Mouse (Mus musculus) limb, embryonic 11.5 days (tissue): Measurements from ENCODE around the gene Pth1r. TPM values are rescaled to one million over a fixed set of nuclear protein-coding genes. Genes with fewer than 3 reads are reported as not detected.
A peak's percentile ranks its signal among the peaks of the same experiment; 100 is the strongest.

Experiments
- ATAC-seq: fragments of 200-750 bp; cut with Nextera tagmentation; 2 replicates; pipeline ENCODE4 v1.8.0; 2017; ENCODE audit warnings: low read depth; ENCODE audit not compliant: insufficient number of reproducible peaks, low FRiP score, low TSS enrichment
- DNase-seq: peaks from one replicate; pipeline ENCODE4 v3.0.0-alpha.2; 2015; ENCODE audit warnings: low spot score
- H3K27ac ChIP-seq: fragments of 300-500 bp; sonication (generic); replicated peaks from 2 replicates; pipeline ENCODE4 v1.5.1; 2014; ENCODE audit warnings: low read depth, mild to moderate bottlenecking, low read length
- H3K27me3 ChIP-seq: fragments of 300-500 bp; sonication (generic); 2 replicates; pipeline ENCODE4 v1.6.1; 2014; ENCODE audit warnings: mild to moderate bottlenecking, low read length, mixed read lengths; ENCODE audit not compliant: control insufficient read depth, insufficient read depth
- H3K36me3 ChIP-seq: fragments of 300-500 bp; sonication (generic); 2 replicates; pipeline ENCODE4 v1.6.1; 2014; ENCODE audit warnings: mild to moderate bottlenecking, low read length, moderate library complexity, mixed read lengths; ENCODE audit not compliant: control insufficient read depth, insufficient read depth
- H3K4me1 ChIP-seq: fragments of 300-500 bp; sonication (generic); 2 replicates; pipeline ENCODE4 v1.6.1; 2014; ENCODE audit warnings: low read length, mixed read lengths; ENCODE audit not compliant: control insufficient read depth, insufficient read depth
- H3K4me2 ChIP-seq: fragments of 300-500 bp; sonication (generic); 2 replicates; pipeline ENCODE4 v1.6.1; 2014; ENCODE audit warnings: low read depth, mild to moderate bottlenecking, moderate library complexity; ENCODE audit not compliant: severe bottlenecking
- H3K4me3 ChIP-seq: fragments of 300-500 bp; sonication (generic); 2 replicates; pipeline ENCODE4 v1.5.1; 2014; ENCODE audit warnings: low read depth, low read length
- H3K9ac ChIP-seq: fragments of 300-500 bp; sonication (generic); 2 replicates; pipeline ENCODE4 v1.6.1; 2014; ENCODE audit warnings: mild to moderate bottlenecking, low read length
- H3K9me3 ChIP-seq: fragments of 300-500 bp; sonication (generic); 2 replicates; pipeline ENCODE4 v1.6.1; 2016; ENCODE audit warnings: low read length; ENCODE audit not compliant: control insufficient read depth
- WGBS: fragments of 180-500 bp; shearing (Covaris S2); extraction: QIAGEN DNeasy Blood & Tissue Kit; methylation state at CpG from one replicate; pipeline ENCODE4 v1.1.7; 2014; 5-methylcytosine and 5-hydroxymethylcytosine counted together
- polyA plus RNA-seq: library from polyadenylated mRNA; unstranded; fragments of >200 nt; fragmentation: Nextera tagmentation; extraction: Ambion mirVana; gene quantifications from 2 replicates; pipeline ENCODE4 v1.2.1, GENCODE M21; 2014

Pth1r gene
- polyA plus RNA-seq, 1 experiment from 2014 or later: 30.1 TPM

GRCm38 (mm10) chr9:110758605-110759004, 11.7 kb upstream of the Pth1r start:
- peaks cover 5% of the 10 kb centered on the region; the same call in 1 of the 2 replicates for H3K4me1 ChIP-seq
- H3K4me2 ChIP-seq: no peak overlapping the region
- H3K27me3 ChIP-seq: no peaks in the 10 kb centered on the region
- DNase-seq: no peak
- no peak overlapping the region for H3K27ac ChIP-seq
- H3K9ac ChIP-seq: no peak overlapping the region
- ATAC-seq: no peak
- H3K36me3 ChIP-seq: no peaks in the 10 kb centered on the region
- WGBS: 74% methylated on average over 8 of the region's 8 CpGs
- no peak overlapping the region for H3K4me3 ChIP-seq
- H3K9me3 ChIP-seq: no peaks in the 10 kb centered on the region

GRCm38 (mm10) chr9:110757816-110758215, 10.9 kb upstream of the Pth1r start:
- Histone ChIP-seq H3K9ac (no peak overlapping the region), H3K27ac (no peak overlapping the region), H3K4me1 (no peaks in the 10 kb centered on the region; the same call in 1 of the 2 replicates), H3K9me3 (no peaks in the 10 kb centered on the region), H3K36me3 (no peaks in the 10 kb centered on the region), H3K27me3 (no peaks in the 10 kb centered on the region), H3K4me2 (no peak overlapping the region), H3K4me3 (no peak overlapping the region)
- WGBS: 72% methylated on average over 5 of the region's 5 CpGs
- DNase-seq (no peak), ATAC-seq (no peak)

DNA sequence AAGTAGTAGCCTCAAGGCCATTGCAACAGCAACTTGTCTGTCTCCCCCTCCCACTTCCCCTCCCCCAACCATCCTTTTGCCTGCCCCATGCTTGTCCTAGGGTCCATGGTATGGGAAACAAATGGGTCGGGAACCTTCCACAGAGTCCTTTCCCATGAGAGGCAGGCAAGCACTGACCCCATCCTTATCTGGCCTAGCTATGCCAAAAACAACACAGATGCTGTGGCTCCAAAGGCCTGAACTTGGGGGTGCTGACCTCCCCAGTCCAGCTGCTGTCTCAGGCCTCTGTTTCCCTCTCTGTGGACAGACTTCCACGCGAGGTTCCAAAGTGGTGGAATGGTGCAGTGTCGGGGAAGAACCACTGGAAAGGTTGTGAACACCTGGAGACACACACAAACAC, 6.8 kb upstream of the Pth1r start:
- no peaks in the 10 kb centered on the region for H3K9me3 ChIP-seq
- H3K4me2 ChIP-seq: no peak overlapping the region
- no peak overlapping the region for H3K4me3 ChIP-seq
- DNase-seq: no peak
- no peak overlapping the region for H3K27ac ChIP-seq
- ATAC-seq: no peak
- H3K9ac ChIP-seq: no peak overlapping the region
- 87% methylated on average over 4 of the region's 4 CpGs for WGBS
- H3K4me1 ChIP-seq: peaks cover 23% of the 10 kb centered on the region
- no peaks in the 10 kb centered on the region for H3K36me3 ChIP-seq
- H3K27me3 ChIP-seq: no peaks in the 10 kb centered on the region

DNA sequence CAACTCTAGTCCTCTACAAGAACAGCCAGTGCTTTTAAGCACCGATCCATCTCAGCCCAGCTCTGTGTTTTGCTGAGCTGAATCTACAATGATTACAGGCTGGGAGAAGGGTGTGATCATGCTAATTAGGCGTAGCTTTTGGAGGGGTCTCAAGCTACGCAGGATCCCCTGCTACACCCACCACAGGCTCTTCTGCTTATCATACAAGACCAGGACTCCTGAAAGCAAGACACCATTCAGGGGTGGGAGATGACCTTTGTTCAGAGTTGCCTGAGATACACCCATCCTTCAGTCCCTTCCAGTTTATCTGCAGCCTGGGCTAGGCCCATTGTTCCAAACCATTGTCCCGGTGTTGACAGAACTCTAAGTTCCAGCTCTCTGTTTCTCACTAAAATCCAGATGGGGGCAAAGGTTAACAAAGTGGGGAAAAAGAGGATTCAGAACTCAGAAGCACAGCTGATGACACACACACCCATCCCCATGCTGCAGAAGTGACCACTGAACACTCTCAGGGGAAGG, 6.0 kb upstream of the Pth1r start:
- Histone ChIP-seq H3K9me3 (no peaks in the 10 kb centered on the region), H3K4me3 (no peak overlapping the region), H3K4me2 (no peak overlapping the region), H3K27ac (no peak overlapping the region), H3K4me1 (peaks cover 23% of the 10 kb centered on the region), H3K9ac (no peak overlapping the region), H3K36me3 (no peaks in the 10 kb centered on the region), H3K27me3 (0 out of 2 replicates have a peak, but pooled peaks cover 2% of the 10 kb centered on the region)
- 81% methylated on average over 4 of the region's 4 CpGs for WGBS
- DNase-seq: no peak
- ATAC-seq: no peak

GRCm38 (mm10) chr9:110751412-110751811, 4.5 kb upstream of the Pth1r start:
- DNase-seq (no peak), ATAC-seq (no peak)
- Histone ChIP-seq H3K36me3 (no peaks in the 10 kb centered on the region), H3K27me3 (0 out of 2 replicates have a peak, but pooled peaks cover 2% of the 10 kb centered on the region), H3K27ac (no peak overlapping the region; the same call in 1 of the 2 replicates), H3K4me1 (peaks cover 33% of the 10 kb centered on the region), H3K4me3 (no peak overlapping the region), H3K4me2 (no peak overlapping the region; the same call in 1 of the 2 replicates), H3K9me3 (no peaks in the 10 kb centered on the region), H3K9ac (no peak overlapping the region)
- WGBS: 79% methylated on average over 5 of the region's 5 CpGs

DNA sequence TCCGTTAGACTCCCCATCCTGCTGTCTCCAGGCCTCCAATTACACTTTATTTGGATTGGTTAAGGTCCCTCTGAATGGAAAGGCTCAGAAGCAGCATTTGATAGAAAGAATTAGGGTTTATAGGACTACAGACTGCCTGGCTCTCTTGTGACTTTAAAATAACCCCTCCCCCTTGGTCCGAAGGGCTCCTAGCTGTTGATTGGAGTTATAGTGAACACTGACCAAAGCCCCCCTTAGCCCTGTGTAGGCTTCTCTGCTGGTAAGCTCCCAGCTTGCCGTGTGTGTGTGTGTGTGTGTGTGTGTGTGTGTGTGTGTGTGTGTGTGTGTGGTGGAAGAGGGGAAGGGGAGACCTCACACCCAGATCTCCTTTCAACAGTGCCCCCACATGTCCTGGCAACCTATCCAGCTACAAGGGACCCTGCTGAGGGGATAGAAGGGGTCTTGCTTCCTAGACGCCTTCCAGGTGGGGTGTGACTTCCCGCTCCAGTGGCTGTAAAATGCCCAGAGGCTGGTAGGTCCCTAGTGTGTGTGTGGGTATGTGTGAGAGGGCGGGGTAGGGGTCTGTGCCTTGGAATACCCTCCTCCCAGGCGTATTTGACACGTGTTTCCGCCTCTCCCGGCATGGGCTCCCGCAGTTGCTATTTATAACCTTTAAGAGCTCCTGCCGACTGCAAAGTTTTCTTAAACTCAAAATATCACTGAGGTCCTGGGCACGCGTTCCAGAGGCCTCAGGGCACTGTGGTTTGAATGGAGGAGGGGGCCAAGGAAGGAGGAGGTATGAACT, 3.7 kb upstream of the Pth1r start:
- no peak overlapping the region for H3K9ac ChIP-seq
- no peaks in the 10 kb centered on the region for H3K9me3 ChIP-seq
- H3K27ac ChIP-seq: peak overlapping the region; percentile 39; the same call in 1 of the 2 replicates
- peak overlapping the region; percentile 25; the same call in 1 of the 2 replicates for H3K4me2 ChIP-seq
- peaks cover 41% of the 10 kb centered on the region for H3K4me1 ChIP-seq
- H3K27me3 ChIP-seq: 0 out of 2 replicates have a peak, but pooled peaks cover 2% of the 10 kb centered on the region
- ATAC-seq (peak; percentile 56; the same call in 1 of the 2 replicates), DNase-seq (peak; percentile 60)
- H3K36me3 ChIP-seq: no peaks in the 10 kb centered on the region
- 20% methylated on average over 14 of the region's 14 CpGs for WGBS
- no peak overlapping the region for H3K4me3 ChIP-seq

DNA sequence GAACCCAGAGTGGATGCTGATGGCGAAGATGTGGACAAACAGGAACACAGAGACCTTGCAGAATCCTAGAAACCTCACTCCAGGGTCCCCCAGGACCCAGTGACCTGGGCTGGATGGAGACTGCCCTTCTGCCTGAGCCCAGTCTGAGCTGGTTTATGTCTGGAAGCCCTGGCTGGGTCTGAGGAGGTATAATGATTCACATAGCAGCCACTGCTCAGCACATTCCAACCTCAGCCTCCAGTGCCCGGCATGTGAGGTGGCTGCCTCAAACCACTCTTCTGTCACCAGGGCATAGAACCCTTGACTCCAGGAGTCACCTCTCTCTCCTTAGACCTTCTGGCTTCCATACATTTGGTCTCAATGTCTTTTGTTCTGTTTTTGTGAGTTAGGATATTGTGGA, 1.5 kb upstream of the Pth1r start:
- no peaks in the 10 kb centered on the region for H3K9me3 ChIP-seq
- no peak for DNase-seq
- H3K9ac ChIP-seq: no peak overlapping the region
- H3K4me2 ChIP-seq: no peak overlapping the region
- H3K27me3 ChIP-seq: peaks cover 14% of the 10 kb centered on the region
- no peak for ATAC-seq
- H3K4me3 ChIP-seq: no peak overlapping the region
- peaks cover 51% of the 10 kb centered on the region for H3K4me1 ChIP-seq
- WGBS: 74% methylated on average over 2 of the region's 2 CpGs
- no peak overlapping the region for H3K27ac ChIP-seq
- no peaks in the 10 kb centered on the region for H3K36me3 ChIP-seq

DNA sequence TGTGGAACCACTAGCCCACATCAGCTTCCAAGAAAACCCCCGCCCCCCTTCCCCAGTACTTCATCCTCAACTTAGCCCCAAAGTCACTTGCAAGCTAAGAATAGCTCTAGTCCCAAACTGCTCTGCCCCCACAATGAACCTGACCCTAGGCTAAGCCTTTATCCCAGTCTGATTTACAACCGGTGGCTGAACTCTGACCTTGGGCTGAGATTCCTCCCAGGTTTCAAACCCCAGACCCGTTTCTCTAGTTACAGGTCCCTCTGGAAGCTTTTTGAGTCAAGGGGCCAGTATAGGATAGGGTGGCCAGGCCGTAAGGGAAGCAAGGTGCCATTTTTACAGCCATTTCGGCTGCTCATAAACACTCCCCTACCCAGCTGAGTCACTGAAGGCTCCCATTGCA, 707 bp downstream of the Pth1r start:
- no peaks in the 10 kb centered on the region for H3K36me3 ChIP-seq
- no peak overlapping the region for H3K9ac ChIP-seq
- H3K4me2 ChIP-seq: peak overlapping the region; percentile 22
- WGBS: 8% methylated on average over 5 of the region's 5 CpGs
- H3K4me1 ChIP-seq: peaks cover 50% of the 10 kb centered on the region
- no peak overlapping the region for H3K4me3 ChIP-seq
- H3K27ac ChIP-seq: peak overlapping the region; percentile 9; the same call in 1 of the 2 replicates
- ATAC-seq: peak; percentile 59
- no peaks in the 10 kb centered on the region for H3K9me3 ChIP-seq
- peak; percentile 82 for DNase-seq
- peaks cover 14% of the 10 kb centered on the region for H3K27me3 ChIP-seq
